Mouse (Mus musculus) liver, embryonic 14.5 days (tissue): ENCODE data around the gene Acaa1a.

Experiments
- CTCF ChIP-seq: IDR thresholded peaks from 2 replicates; pipeline ENCODE4 v1.5.1; 2016; ENCODE audit warnings: antibody characterized with exemption, low read depth, control low read depth
- EP300 ChIP-seq: IDR thresholded peaks from 2 replicates; pipeline ENCODE4 v1.6.1; 2016; ENCODE audit warnings: antibody characterized with exemption, low read depth

GRCm38 (mm10) chr9:119368367-119368766 is 28.9 kb downstream of the Acaa1a start:
- TF ChIP-seq CTCF = no peak
- TF ChIP-seq EP300 = no peak
